Mouse (Mus musculus) lung, embryonic 14.5 days (tissue): ENCODE results near the gene Ehmt2. TPM values are rescaled to one million over a fixed set of nuclear protein-coding genes. Genes with fewer than 3 reads are reported as not detected.

Experiments used
- ATAC-seq: fragments of 200-750 bp; cut with Nextera tagmentation; 2 replicates; pipeline ENCODE4 v1.8.0; 2017; ENCODE audit warnings: mild to moderate bottlenecking, moderate TSS enrichment, moderate library complexity; ENCODE audit not compliant: insufficient read depth
- DNase-seq: peaks from one replicate; pipeline ENCODE4 v3.0.0-alpha.2; 2015
- H3K27ac ChIP-seq: fragments of 300-500 bp; sonication (generic); 2 replicates; pipeline ENCODE4 v1.5.1; 2014; ENCODE audit warnings: low read depth, mild to moderate bottlenecking, moderate library complexity
- H3K27me3 ChIP-seq: fragments of 300-500 bp; sonication (generic); 2 replicates; pipeline ENCODE4 v1.6.1; 2014; ENCODE audit warnings: low read length, control low read depth; ENCODE audit not compliant: insufficient read depth
- H3K36me3 ChIP-seq: fragments of 300-500 bp; sonication (generic); 2 replicates; pipeline ENCODE4 v1.6.1; 2014; ENCODE audit warnings: control low read depth; ENCODE audit not compliant: insufficient read depth
- H3K4me1 ChIP-seq: fragments of 300-500 bp; sonication (generic); 2 replicates; pipeline ENCODE4 v1.6.1; 2014; ENCODE audit warnings: antibody characterized with exemption, control low read depth; ENCODE audit not compliant: insufficient read depth
- H3K4me2 ChIP-seq: fragments of 300-500 bp; sonication (generic); 2 replicates; pipeline ENCODE4 v1.6.1; 2014; ENCODE audit warnings: mild to moderate bottlenecking
- H3K4me3 ChIP-seq: fragments of 300-500 bp; sonication (generic); 2 replicates; pipeline ENCODE4 v1.5.1; 2014; ENCODE audit warnings: low read depth, low read length
- H3K9ac ChIP-seq: fragments of 300-500 bp; sonication (generic); 2 replicates; pipeline ENCODE4 v1.6.1; 2014
- H3K9me3 ChIP-seq: fragments of 300-500 bp; sonication (generic); 2 replicates; pipeline ENCODE4 v1.6.1; 2016; ENCODE audit warnings: low read depth, low read length, control low read depth
- CTCF ChIP-seq: IDR thresholded peaks from 2 replicates; pipeline ENCODE4 v1.5.1; 2016; ENCODE audit warnings: antibody characterized with exemption, low read depth
- WGBS: fragments of 180-500 bp; shearing (Covaris S2); extraction: QIAGEN DNeasy Blood & Tissue Kit; methylation state at CpG from one replicate; pipeline ENCODE4 v1.1.7; 2014; 5-methylcytosine and 5-hydroxymethylcytosine counted together
- polyA plus RNA-seq: library from polyadenylated mRNA; unstranded; fragments of >200 nt; fragmentation: Nextera tagmentation; extraction: Ambion mirVana; gene quantifications from 2 replicates; pipeline ENCODE4 v1.2.1, GENCODE M21; 2014

Ehmt2 gene
- polyA plus RNA-seq, 1 experiment from 2014 or later = 71.0 TPM

DNA sequence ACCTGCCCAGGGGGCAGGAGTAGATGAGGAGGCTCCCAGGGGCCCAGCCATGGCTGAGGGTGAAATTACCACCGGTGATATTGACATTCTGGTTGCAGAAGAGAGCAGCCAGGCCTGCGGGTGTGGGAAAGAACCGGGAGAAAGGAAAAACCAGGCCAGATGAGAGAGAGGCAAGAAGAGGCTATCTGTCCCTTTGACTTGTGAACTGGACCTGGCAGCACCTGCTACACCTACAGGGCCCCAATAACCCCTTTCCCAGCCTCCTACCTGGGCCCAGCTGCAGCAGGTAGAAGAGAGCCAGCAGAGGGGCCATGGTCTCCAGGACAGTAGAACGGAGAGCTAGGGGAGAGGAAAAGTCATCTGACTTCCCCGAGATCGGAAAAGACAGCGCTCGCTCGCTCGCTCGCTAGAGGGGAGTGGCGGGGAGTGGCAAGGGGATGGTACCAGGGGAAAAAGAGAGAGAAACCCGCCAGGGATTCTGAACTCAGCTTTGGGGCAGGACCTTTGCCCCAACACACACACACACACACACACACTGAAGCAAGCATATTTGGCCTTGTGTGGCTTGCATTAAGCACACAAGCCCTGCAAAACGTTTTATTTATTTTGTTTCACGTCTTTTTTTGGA, 16.5 kb upstream of the Ehmt2 start, which contains the start of gene Gm20547:
Gene Gm20547, minus strand, starts transcription at position 360 of the 628 bp plus-strand sequence.
- TF ChIP-seq CTCF = no peak
- DNase-seq = peak; percentile 20
- Histone ChIP-seq H3K27me3 (no peaks in the 10 kb centered on the region), H3K4me3 (no peak within 1 kb of the TSS), H3K9ac (no peak within 1 kb of the TSS), H3K27ac (no peak within 1 kb of the TSS), H3K4me1 (no peaks in the 10 kb centered on the region), H3K9me3 (no peaks in the 10 kb centered on the region), H3K4me2 (0 out of 2 replicates have a peak within 1 kb of the TSS, but pooled peaks have one; percentile 31), H3K36me3 (no peaks in the 10 kb centered on the region)
- no peak for ATAC-seq
- 9% methylated on average over 15 of the region's 15 CpGs for WGBS

DNA sequence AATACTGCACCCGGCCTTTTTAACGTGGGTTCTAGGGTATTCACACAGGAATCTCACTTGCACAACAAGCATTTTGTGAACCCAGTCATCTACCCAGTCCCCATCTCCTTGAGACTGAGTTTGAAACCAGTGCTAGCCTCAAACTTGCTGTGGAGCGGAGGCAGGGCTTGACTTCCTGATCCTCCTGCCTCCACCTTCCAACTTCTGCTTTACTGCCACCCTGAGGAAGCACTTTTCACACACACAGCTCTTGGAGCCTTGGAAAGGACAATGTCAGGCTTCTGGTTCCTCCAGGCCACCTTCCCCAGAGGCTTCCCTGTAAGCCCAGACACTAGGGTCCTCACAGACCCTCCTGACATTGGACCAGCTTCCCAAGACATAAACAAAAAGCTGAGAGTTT, 14.9 kb upstream of the Ehmt2 start:
- 56% methylated on average over 3 of the region's 3 CpGs for WGBS

GRCm38 (mm10) chr17:34884704-34885103, 13.6 kb upstream of the Ehmt2 start:
- TF ChIP-seq CTCF = no peak
- WGBS = 82% methylated on average over 6 of the region's 6 CpGs
- H3K9me3 ChIP-seq = no peaks in the 10 kb centered on the region

More for the DNA sequence above, 14.9 kb upstream of the Ehmt2 start:
- no peak for TF ChIP-seq CTCF
- Histone ChIP-seq H3K9ac (no peak overlapping the region), H3K27me3 (no peaks in the 10 kb centered on the region), H3K27ac (no peak overlapping the region), H3K9me3 (no peaks in the 10 kb centered on the region), H3K4me2 (no peak overlapping the region), H3K4me1 (no peaks in the 10 kb centered on the region), H3K36me3 (no peaks in the 10 kb centered on the region), H3K4me3 (no peak overlapping the region)
- ATAC-seq (no peak), DNase-seq (no peak)

DNA sequence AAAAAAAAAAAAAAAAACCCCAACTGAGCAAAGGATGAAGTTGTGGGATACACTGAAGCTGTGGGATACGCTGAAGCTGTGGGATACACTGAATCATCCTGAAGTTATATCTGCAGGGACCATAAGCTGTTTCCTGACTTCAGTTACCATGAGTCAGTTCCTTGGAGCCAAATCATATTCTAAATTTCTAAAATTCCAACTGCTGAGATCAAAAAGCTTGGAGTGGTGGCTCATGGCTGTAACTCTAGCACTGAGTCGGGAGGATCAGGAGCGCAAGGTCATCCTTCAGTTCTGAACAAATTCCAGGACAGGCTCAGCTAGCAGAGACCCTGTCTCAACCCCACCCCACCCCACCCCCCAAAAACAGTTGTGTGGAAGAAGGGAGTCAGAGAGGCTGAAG, 12.7 kb upstream of the Ehmt2 start:
- H3K4me2 ChIP-seq = no peak overlapping the region
- no peak for TF ChIP-seq CTCF
- H3K4me3 ChIP-seq = no peak overlapping the region
- H3K27me3 ChIP-seq = no peaks in the 10 kb centered on the region
- H3K9ac ChIP-seq = no peak overlapping the region
- H3K9me3 ChIP-seq = no peaks in the 10 kb centered on the region
- no peak for ATAC-seq
- H3K27ac ChIP-seq = no peak overlapping the region
- no peaks in the 10 kb centered on the region for H3K4me1 ChIP-seq
- DNase-seq = no peak
- 58% methylated on average over 3 of the region's 3 CpGs for WGBS
- H3K36me3 ChIP-seq = no peaks in the 10 kb centered on the region

More at GRCm38 (mm10) chr17:34884704-34885103, 13.6 kb upstream of the Ehmt2 start:
- Histone ChIP-seq H3K4me3 (no peak overlapping the region), H3K4me2 (no peak overlapping the region), H3K27me3 (no peaks in the 10 kb centered on the region), H3K36me3 (no peaks in the 10 kb centered on the region), H3K9ac (no peak overlapping the region), H3K27ac (no peak overlapping the region), H3K4me1 (no peaks in the 10 kb centered on the region)
- ATAC-seq = no peak
- no peak for DNase-seq

DNA sequence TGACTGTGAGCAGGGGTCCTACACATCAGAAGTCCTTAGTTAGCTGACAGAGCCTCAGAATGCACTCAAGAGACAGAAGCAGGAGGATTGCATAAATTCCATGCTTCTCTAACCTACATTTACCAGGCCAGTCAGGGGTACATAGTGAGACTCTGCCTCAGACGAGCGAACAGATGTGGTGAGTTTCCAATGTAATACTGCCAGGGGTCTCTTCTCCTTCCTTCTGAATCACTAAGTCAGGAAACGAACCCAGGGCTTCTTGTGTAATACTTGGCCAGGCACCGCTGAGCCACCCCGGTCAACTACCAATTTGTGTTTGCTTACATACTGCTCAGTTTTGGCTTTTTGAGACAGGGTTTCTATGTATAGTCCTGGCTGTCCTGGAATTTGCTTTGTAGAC, 10.3 kb upstream of the Ehmt2 start:
- Histone ChIP-seq H3K27me3 (no peaks in the 10 kb centered on the region), H3K4me3 (no peak overlapping the region), H3K36me3 (no peaks in the 10 kb centered on the region), H3K27ac (no peak overlapping the region), H3K9ac (no peak overlapping the region), H3K9me3 (no peaks in the 10 kb centered on the region), H3K4me2 (no peak overlapping the region), H3K4me1 (no peaks in the 10 kb centered on the region)
- WGBS = 82% methylated on average over 5 of the region's 5 CpGs
- ATAC-seq (no peak), DNase-seq (no peak)
- no peak for TF ChIP-seq CTCF

DNA sequence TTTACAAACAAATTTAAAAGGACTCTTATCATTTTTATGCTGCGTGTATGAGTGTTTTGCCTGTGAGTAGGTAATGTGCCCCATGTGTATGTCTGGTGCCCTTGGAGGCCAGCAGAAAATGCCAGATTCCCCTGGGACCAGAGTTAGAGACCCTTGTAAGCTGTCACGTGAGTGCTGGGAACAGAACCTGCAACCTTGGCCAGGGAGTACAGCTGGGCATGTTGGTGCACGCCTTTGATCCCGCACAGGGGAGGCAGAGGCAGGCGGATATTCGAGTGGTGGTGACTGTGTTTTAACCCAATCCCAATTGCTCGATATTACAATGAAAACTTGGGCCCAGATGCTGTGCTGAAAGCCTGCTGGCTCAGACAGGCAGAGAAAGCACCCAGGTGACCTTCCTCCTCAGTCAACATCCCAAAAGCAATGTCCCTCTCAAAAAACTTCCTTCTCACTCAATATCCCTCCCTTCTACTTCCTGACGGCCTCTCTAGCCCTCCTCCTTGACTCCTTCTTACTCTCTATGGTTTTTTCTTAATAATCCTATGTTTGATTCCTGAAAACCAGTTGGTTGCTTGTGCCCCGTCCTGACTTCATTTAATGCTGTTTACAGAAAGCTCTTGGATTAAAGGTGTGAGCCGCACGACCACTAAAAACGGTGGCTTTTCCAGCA, 8.1 kb upstream of the Ehmt2 start:
- Histone ChIP-seq H3K4me3 (no peak overlapping the region), H3K9ac (no peak overlapping the region), H3K4me1 (no peaks in the 10 kb centered on the region), H3K27me3 (no peaks in the 10 kb centered on the region), H3K27ac (no peak overlapping the region), H3K4me2 (no peak overlapping the region), H3K9me3 (no peaks in the 10 kb centered on the region), H3K36me3 (no peaks in the 10 kb centered on the region)
- no peak for TF ChIP-seq CTCF
- ATAC-seq = no peak
- 81% methylated on average over 12 of the region's 12 CpGs for WGBS
- no peak for DNase-seq

GRCm38 (mm10) chr17:34891377-34891776, 6.9 kb upstream of the Ehmt2 start:
- Histone ChIP-seq H3K4me2 (no peak overlapping the region), H3K27me3 (no peaks in the 10 kb centered on the region), H3K4me3 (no peak overlapping the region), H3K36me3 (peaks cover 9% of the 10 kb centered on the region), H3K9ac (no peak overlapping the region), H3K4me1 (peaks cover 1% of the 10 kb centered on the region; the same call in 1 of the 2 replicates), H3K27ac (no peak overlapping the region), H3K9me3 (no peaks in the 10 kb centered on the region)
- WGBS = 85% methylated on average over 2 of the region's 2 CpGs
- no peak; the same call in 1 of the 2 replicates for TF ChIP-seq CTCF
- ATAC-seq (no peak), DNase-seq (no peak)
